Mouse (Mus musculus): ENCODE data around the gene Arhgef28. TPM values are rescaled to one million over a fixed set of nuclear protein-coding genes. Genes with fewer than 3 reads are reported as not detected.

Gene Arhgef28
- polyA plus RNA-seq, 1 experiment from 2014 or later = 32.7 TPM

DNA sequence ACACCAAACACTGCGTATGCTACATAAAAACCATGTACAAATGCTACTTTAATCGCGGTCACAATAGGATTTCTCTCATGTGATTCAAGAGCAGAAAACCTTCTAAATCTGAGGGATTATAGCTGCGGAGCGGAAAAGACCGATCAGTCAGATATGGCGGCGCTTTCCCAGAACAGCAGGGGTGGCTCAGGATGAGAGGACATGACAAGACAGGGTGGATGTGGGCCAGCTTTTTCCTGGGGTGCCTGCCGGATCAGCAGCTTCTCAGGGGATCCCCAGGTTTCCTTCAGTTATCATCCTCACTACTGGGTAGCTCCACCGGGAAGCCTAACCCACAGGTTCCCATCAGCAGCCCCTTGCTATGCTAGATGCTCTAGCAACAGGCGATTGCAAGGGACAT lies 204.5 kb downstream of the Arhgef28 start:
- H3K27ac ChIP-seq (ENCODE audit: low read depth, low read length) = no peak overlapping the region
- no peak overlapping the region for H3K4me2 ChIP-seq (ENCODE audit: low read depth, low read length)
- H3K4me1 ChIP-seq (ENCODE audit: control insufficient read depth, insufficient read depth, low read length) = no peaks in the 10 kb centered on the region
- no peak overlapping the region for H3K9ac ChIP-seq (replicated peaks; ENCODE audit: low read depth, low read length)
- ATAC-seq (ENCODE audit: low read depth) = no peak
- H3K36me3 ChIP-seq (ENCODE audit: control insufficient read depth, insufficient read depth, low read length) = no peaks in the 10 kb centered on the region
- no peak overlapping the region for H3K4me3 ChIP-seq (ENCODE audit: low read depth, low read length)
- H3K9me3 ChIP-seq (ENCODE audit: control insufficient read depth, low read length) = no peaks in the 10 kb centered on the region
- no peaks in the 10 kb centered on the region for H3K27me3 ChIP-seq (ENCODE audit: control insufficient read depth, insufficient read depth, low read length)
- WGBS = 83% methylated on average over 11 of the region's 11 CpGs

DNA sequence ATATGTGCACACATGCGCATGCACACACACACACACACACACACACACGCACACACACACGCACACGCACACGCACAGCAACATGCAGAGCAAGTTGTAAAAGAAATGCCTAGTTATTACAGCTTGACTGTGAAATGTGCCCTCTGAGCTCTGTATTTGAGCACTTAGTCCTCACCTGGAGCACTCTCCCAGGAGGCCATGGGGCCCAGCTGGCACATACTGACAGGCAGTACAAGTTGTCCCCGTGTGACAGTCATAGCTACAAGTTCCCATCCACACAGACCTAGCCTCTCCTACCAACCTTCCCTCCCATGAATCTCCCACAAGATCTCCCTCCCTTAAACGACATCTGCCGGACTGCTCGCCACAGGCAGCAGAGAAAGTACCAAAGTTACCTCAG lies 205.4 kb downstream of the Arhgef28 start:
- no peaks in the 10 kb centered on the region for H3K4me1 ChIP-seq (ENCODE audit: control insufficient read depth, insufficient read depth, low read length)
- ATAC-seq (ENCODE audit: low read depth) = no peak
- H3K9me3 ChIP-seq (ENCODE audit: control insufficient read depth, low read length) = no peaks in the 10 kb centered on the region
- WGBS = 80% methylated on average over 9 of the region's 9 CpGs
- no peaks in the 10 kb centered on the region for H3K27me3 ChIP-seq (ENCODE audit: control insufficient read depth, insufficient read depth, low read length)
- H3K27ac ChIP-seq (ENCODE audit: low read depth, low read length) = no peak overlapping the region
- no peaks in the 10 kb centered on the region for H3K36me3 ChIP-seq (ENCODE audit: control insufficient read depth, insufficient read depth, low read length)
- no peak overlapping the region for H3K4me3 ChIP-seq (ENCODE audit: low read depth, low read length)
- H3K4me2 ChIP-seq (ENCODE audit: low read depth, low read length) = no peak overlapping the region
- no peak overlapping the region for H3K9ac ChIP-seq (replicated peaks; ENCODE audit: low read depth, low read length)

DNA sequence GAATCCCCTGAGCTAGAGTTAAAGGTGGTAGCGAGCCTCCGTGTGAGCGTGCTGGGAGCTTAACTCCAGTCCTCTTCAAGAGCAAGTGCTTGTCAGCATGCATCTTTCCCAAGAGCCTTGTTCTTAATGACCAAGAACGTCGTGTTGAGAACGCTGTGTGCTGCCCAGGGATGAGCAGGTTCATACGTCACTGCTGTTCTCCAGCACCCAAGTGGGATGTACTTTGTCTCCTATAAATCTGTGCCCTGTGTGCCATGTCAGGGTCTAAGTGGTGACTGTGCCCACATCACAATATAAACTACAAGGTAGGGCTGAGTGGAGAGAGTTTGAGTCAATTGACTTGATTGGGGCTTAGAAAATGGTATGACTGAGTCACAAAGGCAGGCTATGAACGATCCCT lies 207.1 kb downstream of the Arhgef28 start:
- no peak overlapping the region for H3K4me3 ChIP-seq (ENCODE audit: low read depth, low read length)
- no peak overlapping the region for H3K4me2 ChIP-seq (ENCODE audit: low read depth, low read length)
- H3K4me1 ChIP-seq (ENCODE audit: control insufficient read depth, insufficient read depth, low read length) = no peaks in the 10 kb centered on the region
- H3K36me3 ChIP-seq (ENCODE audit: control insufficient read depth, insufficient read depth, low read length) = no peaks in the 10 kb centered on the region
- H3K27ac ChIP-seq (ENCODE audit: low read depth, low read length) = no peak overlapping the region
- ATAC-seq (ENCODE audit: low read depth) = no peak
- H3K9me3 ChIP-seq (ENCODE audit: control insufficient read depth, low read length) = no peaks in the 10 kb centered on the region
- H3K27me3 ChIP-seq (ENCODE audit: control insufficient read depth, insufficient read depth, low read length) = no peaks in the 10 kb centered on the region
- 32% methylated on average over 8 of the region's 8 CpGs for WGBS
- no peak overlapping the region for H3K9ac ChIP-seq (replicated peaks; ENCODE audit: low read depth, low read length)

DNA sequence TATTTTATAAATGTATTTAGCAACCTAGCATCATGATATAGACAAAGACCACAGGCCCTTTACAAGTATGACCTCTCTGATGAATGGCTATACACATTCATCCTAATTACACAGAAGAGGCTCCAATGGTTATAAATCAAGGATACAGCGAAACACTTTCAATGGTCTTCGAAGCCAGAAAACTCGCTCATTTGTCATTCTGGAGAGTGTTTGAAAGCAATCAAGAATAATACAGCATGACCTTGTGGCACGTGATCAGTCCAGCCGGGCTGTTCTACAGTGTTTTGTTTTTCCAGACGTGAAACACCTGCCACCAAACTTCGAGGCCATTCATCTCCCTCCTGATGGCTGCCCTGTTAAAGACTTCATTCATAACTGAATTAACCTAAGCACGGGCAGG lies 207.7 kb downstream of the Arhgef28 start:
- ATAC-seq (ENCODE audit: low read depth) = peak; percentile 41; the same call in 1 of the 2 replicates
- Histone ChIP-seq H3K4me2 (ENCODE audit: low read depth, low read length) (no peak overlapping the region), H3K27me3 (ENCODE audit: control insufficient read depth, insufficient read depth, low read length) (no peaks in the 10 kb centered on the region), H3K27ac (ENCODE audit: low read depth, low read length) (no peak overlapping the region), H3K9ac (replicated peaks; ENCODE audit: low read depth, low read length) (no peak overlapping the region), H3K36me3 (ENCODE audit: control insufficient read depth, insufficient read depth, low read length) (no peaks in the 10 kb centered on the region), H3K9me3 (ENCODE audit: control insufficient read depth, low read length) (no peaks in the 10 kb centered on the region), H3K4me1 (ENCODE audit: control insufficient read depth, insufficient read depth, low read length) (no peaks in the 10 kb centered on the region), H3K4me3 (ENCODE audit: low read depth, low read length) (no peak overlapping the region)
- WGBS = 12% methylated on average over 8 of the region's 8 CpGs

DNA sequence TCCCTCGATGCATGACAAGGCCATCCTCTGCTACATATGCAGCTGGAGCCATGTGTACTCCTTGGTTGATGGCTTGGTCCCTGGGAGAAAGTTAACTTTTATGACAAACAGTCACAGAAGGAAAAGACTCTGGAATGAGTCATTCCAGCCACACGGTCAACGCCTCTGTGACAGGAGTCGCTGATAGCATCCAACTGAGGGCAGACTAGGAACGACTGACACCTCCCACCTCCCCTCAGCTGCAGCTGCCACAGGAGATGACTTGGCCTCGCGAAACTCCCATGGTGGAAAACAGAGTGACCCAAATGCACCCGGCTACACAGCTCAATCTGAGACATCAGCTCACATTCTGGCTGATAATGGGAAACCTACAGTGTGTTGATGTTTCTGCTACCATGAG lies 215.3 kb downstream of the Arhgef28 start:
- no peak overlapping the region for H3K4me2 ChIP-seq (ENCODE audit: low read depth, low read length)
- 79% methylated on average over 8 of the region's 8 CpGs for WGBS
- H3K9ac ChIP-seq (replicated peaks; ENCODE audit: low read depth, low read length) = no peak overlapping the region
- no peaks in the 10 kb centered on the region for H3K27me3 ChIP-seq (ENCODE audit: control insufficient read depth, insufficient read depth, low read length)
- H3K27ac ChIP-seq (ENCODE audit: low read depth, low read length) = no peak overlapping the region
- no peaks in the 10 kb centered on the region for H3K9me3 ChIP-seq (ENCODE audit: control insufficient read depth, low read length)
- H3K36me3 ChIP-seq (ENCODE audit: control insufficient read depth, insufficient read depth, low read length) = no peaks in the 10 kb centered on the region
- H3K4me1 ChIP-seq (ENCODE audit: control insufficient read depth, insufficient read depth, low read length) = no peaks in the 10 kb centered on the region
- H3K4me3 ChIP-seq (ENCODE audit: low read depth, low read length) = no peak overlapping the region
- ATAC-seq (ENCODE audit: low read depth) = no peak

DNA sequence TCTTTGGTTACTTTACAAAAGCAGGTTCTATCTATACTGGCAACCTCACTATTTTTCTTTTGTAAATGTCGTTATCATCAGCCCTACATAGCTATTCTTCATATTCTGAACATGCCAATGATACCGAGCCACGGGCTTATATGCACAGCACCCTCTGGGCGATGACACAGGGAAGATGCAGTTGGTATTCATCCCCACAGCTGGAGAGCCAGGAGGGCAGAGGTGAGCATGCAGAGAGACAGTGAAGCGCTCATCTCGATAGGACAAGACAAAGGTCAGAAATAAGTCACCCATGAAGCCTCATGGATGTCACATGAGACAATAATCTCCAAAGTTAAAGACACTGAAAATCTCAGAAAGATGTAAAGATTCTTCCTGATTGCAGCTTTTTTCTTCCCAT lies 217.4 kb downstream of the Arhgef28 start:
- H3K4me1 ChIP-seq (ENCODE audit: control insufficient read depth, insufficient read depth, low read length) = no peaks in the 10 kb centered on the region
- WGBS = 92% methylated on average over 6 of the region's 6 CpGs
- H3K4me3 ChIP-seq (ENCODE audit: low read depth, low read length) = no peak overlapping the region
- no peaks in the 10 kb centered on the region for H3K36me3 ChIP-seq (ENCODE audit: control insufficient read depth, insufficient read depth, low read length)
- no peak for ATAC-seq (ENCODE audit: low read depth)
- H3K9ac ChIP-seq (replicated peaks; ENCODE audit: low read depth, low read length) = no peak overlapping the region
- no peaks in the 10 kb centered on the region for H3K27me3 ChIP-seq (ENCODE audit: control insufficient read depth, insufficient read depth, low read length)
- no peak overlapping the region for H3K27ac ChIP-seq (ENCODE audit: low read depth, low read length)
- H3K4me2 ChIP-seq (ENCODE audit: low read depth, low read length) = no peak overlapping the region
- H3K9me3 ChIP-seq (ENCODE audit: control insufficient read depth, low read length) = no peaks in the 10 kb centered on the region

DNA sequence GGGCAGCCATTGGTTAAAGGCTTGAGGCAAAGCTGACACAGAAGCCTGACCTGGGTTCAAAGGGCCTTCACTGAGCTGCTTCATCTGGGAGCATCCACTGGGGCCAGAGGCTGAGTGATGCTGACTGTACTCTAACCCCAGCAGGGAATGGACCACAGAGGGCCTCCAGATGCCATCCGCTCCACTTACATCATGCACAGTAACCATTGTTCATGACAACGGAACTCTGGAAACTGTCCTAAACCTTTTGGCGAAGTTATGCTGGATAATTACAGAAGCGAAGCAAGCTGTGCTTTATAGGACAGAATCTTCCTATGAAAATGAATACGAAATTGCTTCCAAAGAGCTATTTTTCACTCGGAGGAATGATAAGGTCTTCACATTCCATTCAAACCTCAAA lies 219.5 kb downstream of the Arhgef28 start:
- H3K4me3 ChIP-seq (ENCODE audit: low read depth, low read length) = no peak overlapping the region
- H3K4me1 ChIP-seq (ENCODE audit: control insufficient read depth, insufficient read depth, low read length) = no peaks in the 10 kb centered on the region
- no peak overlapping the region for H3K4me2 ChIP-seq (ENCODE audit: low read depth, low read length)
- no peak overlapping the region for H3K9ac ChIP-seq (replicated peaks; ENCODE audit: low read depth, low read length)
- ATAC-seq (ENCODE audit: low read depth) = no peak
- H3K27me3 ChIP-seq (ENCODE audit: control insufficient read depth, insufficient read depth, low read length) = no peaks in the 10 kb centered on the region
- H3K36me3 ChIP-seq (ENCODE audit: control insufficient read depth, insufficient read depth, low read length) = no peaks in the 10 kb centered on the region
- H3K9me3 ChIP-seq (ENCODE audit: control insufficient read depth, low read length) = no peaks in the 10 kb centered on the region
- WGBS = 83% methylated on average over 6 of the region's 6 CpGs
- H3K27ac ChIP-seq (ENCODE audit: low read depth, low read length) = no peak overlapping the region

DNA sequence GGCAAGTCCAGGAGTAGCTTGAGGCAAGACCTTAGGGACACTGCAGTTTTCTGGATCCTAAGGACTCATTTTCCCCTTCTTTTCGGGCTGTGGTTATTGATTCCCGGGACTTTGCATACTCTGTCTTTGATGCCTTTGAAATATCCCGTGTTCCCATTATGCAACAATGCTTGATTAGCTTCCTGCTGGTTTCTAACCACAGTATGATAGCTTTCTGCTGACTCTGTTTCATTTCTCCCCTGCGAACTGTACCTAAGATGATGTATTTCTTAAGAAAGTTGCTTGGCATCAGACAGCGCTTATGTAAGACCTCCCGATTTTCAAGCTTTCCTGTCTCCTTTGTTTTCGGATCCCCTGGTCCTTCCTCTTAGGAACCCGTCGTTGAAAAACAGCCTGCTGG lies 229.1 kb downstream of the Arhgef28 start:
- H3K9me3 ChIP-seq (ENCODE audit: control insufficient read depth, low read length) = no peaks in the 10 kb centered on the region
- H3K36me3 ChIP-seq (ENCODE audit: control insufficient read depth, insufficient read depth, low read length) = no peaks in the 10 kb centered on the region
- H3K9ac ChIP-seq (replicated peaks; ENCODE audit: low read depth, low read length) = no peak overlapping the region
- no peak overlapping the region for H3K27ac ChIP-seq (ENCODE audit: low read depth, low read length)
- no peak for ATAC-seq (ENCODE audit: low read depth)
- H3K4me2 ChIP-seq (ENCODE audit: low read depth, low read length) = no peak overlapping the region
- WGBS = 85% methylated on average over 9 of the region's 9 CpGs
- H3K27me3 ChIP-seq (ENCODE audit: control insufficient read depth, insufficient read depth, low read length) = no peaks in the 10 kb centered on the region
- H3K4me3 ChIP-seq (ENCODE audit: low read depth, low read length) = no peak overlapping the region
- no peaks in the 10 kb centered on the region for H3K4me1 ChIP-seq (ENCODE audit: control insufficient read depth, insufficient read depth, low read length)

DNA sequence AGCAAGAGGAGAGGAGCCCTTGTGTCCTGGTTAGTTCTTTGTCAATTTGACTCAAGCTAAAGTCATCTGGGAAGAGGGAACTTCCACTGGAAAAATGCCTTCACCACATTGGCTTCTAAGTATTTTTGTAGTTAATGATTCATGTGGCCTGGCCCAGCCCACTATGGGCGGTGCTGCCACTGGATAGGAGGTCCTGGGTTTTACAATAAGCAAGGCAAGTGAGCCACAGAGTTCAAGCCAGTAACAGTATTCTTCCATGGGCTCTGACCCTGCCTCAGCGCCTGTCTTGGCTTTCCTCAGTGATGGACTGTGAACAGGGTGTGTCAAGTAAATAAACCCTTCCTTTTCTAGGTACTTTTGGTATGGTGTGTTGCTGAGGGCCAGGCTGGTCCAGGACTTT lies 229.6 kb downstream of the Arhgef28 start:
- ATAC-seq (ENCODE audit: low read depth) = no peak
- Histone ChIP-seq H3K9me3 (ENCODE audit: control insufficient read depth, low read length) (no peaks in the 10 kb centered on the region), H3K27me3 (ENCODE audit: control insufficient read depth, insufficient read depth, low read length) (no peaks in the 10 kb centered on the region), H3K4me2 (ENCODE audit: low read depth, low read length) (no peak overlapping the region), H3K4me1 (ENCODE audit: control insufficient read depth, insufficient read depth, low read length) (no peaks in the 10 kb centered on the region), H3K36me3 (ENCODE audit: control insufficient read depth, insufficient read depth, low read length) (no peaks in the 10 kb centered on the region), H3K4me3 (ENCODE audit: low read depth, low read length) (no peak overlapping the region), H3K9ac (replicated peaks; ENCODE audit: low read depth, low read length) (no peak overlapping the region), H3K27ac (ENCODE audit: low read depth, low read length) (no peak overlapping the region)
- 82% methylated on average over 2 of the region's 2 CpGs for WGBS

Measured in neural tube, embryonic 14.5 days (tissue).